Mouse (Mus musculus) liver, adult 2 months (tissue): ENCODE results near the gene Atf5. TPM values are rescaled to one million over a fixed set of nuclear protein-coding genes. Genes with fewer than 3 reads are reported as not detected.

Source experiments
- DNase-seq: peaks from one replicate; pipeline ENCODE4 v3.0.0-alpha.2; 2011; ENCODE audit warnings: low read depth, low spot score; ENCODE audit errors: extremely low read depth
- H3K27ac ChIP-seq: fragments of 200-500 bp; replicated peaks from 2 replicates; pipeline ENCODE4 v1.5.1; 2012; ENCODE audit warnings: low read depth, mild to moderate bottlenecking, control low read depth, inconsistent platforms, low read length; ENCODE audit not compliant: insufficient read depth
- H3K27me3 ChIP-seq: fragments of 200-500 bp; 2 replicates; pipeline ENCODE4 v1.6.1; 2012; ENCODE audit warnings: mild to moderate bottlenecking, moderate library complexity, low read length, inconsistent platforms; ENCODE audit not compliant: control insufficient read depth, insufficient read depth
- H3K36me3 ChIP-seq: fragments of 200-500 bp; 2 replicates; pipeline ENCODE4 v1.6.1; 2012; ENCODE audit warnings: low read length, inconsistent platforms; ENCODE audit not compliant: control insufficient read depth, insufficient read depth
- H3K4me1 ChIP-seq: fragments of 200-500 bp; 2 replicates; pipeline ENCODE4 v1.6.1; 2011; ENCODE audit warnings: low read length; ENCODE audit not compliant: control insufficient read depth, insufficient read depth
- H3K4me3 ChIP-seq: fragments of 200-500 bp; 2 replicates; pipeline ENCODE4 v1.5.1; 2011; ENCODE audit warnings: low read depth, mild to moderate bottlenecking, control low read depth, low read length, moderate library complexity; ENCODE audit not compliant: insufficient read depth
- H3K79me2 ChIP-seq: fragments of 200-500 bp; 2 replicates; pipeline ENCODE4 v1.6.1; 2012; ENCODE audit warnings: inconsistent platforms, mild to moderate bottlenecking, low read length, moderate library complexity; ENCODE audit not compliant: control insufficient read depth, insufficient read depth
- H3K9ac ChIP-seq: fragments of 200-500 bp; 2 replicates; pipeline ENCODE4 v1.6.1; 2012; ENCODE audit warnings: low read depth, mild to moderate bottlenecking, control low read depth, inconsistent platforms, low read length
- CTCF ChIP-seq: fragments of 200-500 bp; IDR thresholded peaks from 2 replicates; pipeline ENCODE4 v1.5.1; 2011; ENCODE audit warnings: low read depth, low read length, control low read depth
- POLR2A ChIP-seq: fragments of 200-500 bp; IDR thresholded peaks from 2 replicates; pipeline ENCODE4 v1.6.1; 2011; ENCODE audit warnings: low read length, control low read depth; ENCODE audit not compliant: insufficient read depth; ENCODE audit errors: extremely low read depth
- WGBS: fragments of 180-500 bp; shearing (Covaris S2); methylation state at CpG from one replicate; pipeline ENCODE4 v1.1.7; 2018; 5-methylcytosine and 5-hydroxymethylcytosine counted together
- polyA plus RNA-seq: library from polyadenylated mRNA; depleted of rRNA; stranded (reverse); fragments of >200 nt; gene quantifications from 2 replicates; pipeline ENCODE4 v1.2.3, GENCODE M21; 2012
- total RNA-seq: library from RNA; depleted of rRNA; stranded (reverse); fragments of >200 nt; gene quantifications from 2 replicates; pipeline ENCODE4 v1.2.3, GENCODE M21; 2014

Atf5 gene
- total and polyA plus RNA-seq, 2 experiments, result 22.9 to 727 TPM

DNA sequence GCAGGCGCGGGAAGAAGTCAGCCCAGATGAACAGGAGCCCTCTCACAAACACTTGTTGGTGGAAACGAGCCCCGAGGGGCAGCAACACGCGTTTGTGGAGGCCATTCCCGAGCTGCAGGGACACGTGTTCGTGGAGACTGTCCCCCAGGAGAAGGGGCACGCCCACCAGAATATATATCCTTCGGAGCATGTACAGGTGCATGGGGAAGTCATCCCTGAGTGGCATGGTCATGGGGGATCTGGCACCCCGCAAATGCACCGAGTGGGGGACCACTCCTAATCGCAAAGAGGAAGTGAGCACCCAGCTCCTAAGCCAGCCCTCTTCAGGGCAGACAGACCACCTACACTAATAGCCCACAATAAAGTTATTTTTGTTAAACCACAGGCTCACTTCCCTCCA lies 24.0 kb upstream of the Atf5 start:
- TF ChIP-seq POLR2A, result no peak
- no peak for TF ChIP-seq CTCF
- H3K36me3 ChIP-seq, result peaks cover 7% of the 10 kb centered on the region; the same call in 1 of the 2 replicates

DNA sequence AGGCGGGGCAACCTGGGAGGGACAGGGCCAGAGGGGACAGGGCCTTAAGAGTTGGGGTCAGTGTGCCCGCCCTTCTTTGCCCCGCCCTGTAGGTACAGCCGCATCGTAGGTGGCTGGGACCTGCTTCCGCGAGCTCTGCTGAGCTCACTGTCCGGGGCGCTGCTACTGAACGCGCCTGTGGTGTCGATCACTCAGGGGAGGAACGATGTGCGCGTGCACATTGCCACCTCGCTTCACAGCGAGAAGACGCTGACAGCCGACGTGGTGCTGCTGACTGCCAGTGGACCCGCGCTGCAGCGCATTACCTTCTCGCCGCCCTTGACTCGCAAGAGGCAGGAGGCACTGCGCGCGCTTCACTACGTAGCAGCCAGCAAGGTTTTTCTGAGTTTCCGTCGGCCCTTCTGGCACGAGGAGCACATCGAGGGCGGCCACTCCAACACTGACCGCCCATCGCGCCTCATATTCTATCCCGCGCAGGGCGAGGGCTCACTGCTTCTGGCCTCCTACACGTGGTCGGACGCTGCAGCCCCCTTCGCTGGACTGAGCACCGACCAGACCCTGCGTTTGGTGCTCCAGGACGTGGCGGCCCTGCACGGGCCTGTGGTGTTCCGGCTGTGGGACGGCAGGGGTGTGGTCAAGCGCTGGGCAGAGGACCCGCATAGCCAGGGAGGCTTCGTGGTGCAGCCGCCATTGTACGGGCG lies 23.2 kb upstream of the Atf5 start:
- Histone ChIP-seq H3K36me3 (peaks cover 5% of the 10 kb centered on the region; the same call in 1 of the 2 replicates), H3K27ac (no peak overlapping the region), H3K27me3 (no peaks in the 10 kb centered on the region), H3K9ac (peak overlapping the region; percentile 2; the same call in 1 of the 2 replicates), H3K4me3 (peak overlapping the region; percentile 4; the same call in 1 of the 2 replicates), H3K4me1 (no peaks in the 10 kb centered on the region), H3K79me2 (no peaks in the 10 kb centered on the region)
- 20% methylated on average over 58 of the region's 58 CpGs for WGBS
- DNase-seq, result no peak
- TF ChIP-seq CTCF (no peak), POLR2A (no peak)

More for the DNA sequence above, 24.0 kb upstream of the Atf5 start:
- no peak overlapping the region for H3K27ac ChIP-seq
- H3K4me3 ChIP-seq, result no peak overlapping the region
- H3K9ac ChIP-seq, result no peak overlapping the region
- no peaks in the 10 kb centered on the region for H3K4me1 ChIP-seq
- DNase-seq, result no peak
- no peaks in the 10 kb centered on the region for H3K27me3 ChIP-seq
- H3K79me2 ChIP-seq, result no peaks in the 10 kb centered on the region
- 76% methylated on average over 14 of the region's 14 CpGs for WGBS

DNA sequence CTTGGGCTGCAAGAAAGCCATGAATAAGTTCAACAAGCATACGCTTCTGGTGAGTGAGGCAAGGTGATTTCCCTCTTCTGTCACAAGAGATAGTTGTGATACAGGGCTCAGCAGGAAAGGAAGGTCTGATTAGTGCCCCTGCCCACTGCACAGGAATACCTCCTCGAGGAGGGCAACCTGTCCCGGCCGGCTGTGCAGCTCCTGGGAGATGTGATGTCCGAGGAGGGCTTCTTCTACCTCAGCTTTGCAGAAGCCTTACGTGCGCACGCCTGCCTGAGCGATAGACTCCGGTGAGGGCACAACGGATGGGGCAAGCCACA lies 22.7 kb upstream of the Atf5 start:
- Histone ChIP-seq H3K27me3 (no peaks in the 10 kb centered on the region), H3K4me1 (no peaks in the 10 kb centered on the region), H3K9ac (no peak overlapping the region), H3K36me3 (peaks cover 2% of the 10 kb centered on the region; the same call in 1 of the 2 replicates), H3K4me3 (no peak overlapping the region; the same call in 1 of the 2 replicates), H3K27ac (no peak overlapping the region), H3K79me2 (no peaks in the 10 kb centered on the region)
- TF ChIP-seq CTCF (no peak), POLR2A (no peak)
- no peak for DNase-seq
- 58% methylated on average over 11 of the region's 11 CpGs for WGBS

- DNase-seq, result no peak
- Histone ChIP-seq H3K9ac (no peak overlapping the region), H3K27me3 (no peaks in the 10 kb centered on the region), H3K36me3 (peaks cover 2% of the 10 kb centered on the region; the same call in 1 of the 2 replicates), H3K4me1 (no peaks in the 10 kb centered on the region; the same call in 1 of the 2 replicates), H3K27ac (no peak overlapping the region), H3K79me2 (no peaks in the 10 kb centered on the region), H3K4me3 (no peak overlapping the region)
- TF ChIP-seq CTCF (no peak), POLR2A (no peak)
- WGBS, result 96% methylated on average over 6 of the region's 6 CpGs
These were observed 21.6 kb upstream of the Atf5 start for GRCm38 (mm10) chr7:44838073-44838472.

GRCm38 (mm10) chr7:44836423-44837053 lies 20.1 kb upstream of the Atf5 start:
- no peak overlapping the region for H3K9ac ChIP-seq
- TF ChIP-seq POLR2A (no peak), CTCF (no peak)
- WGBS, result 80% methylated on average over 9 of the region's 9 CpGs
- no peaks in the 10 kb centered on the region for H3K79me2 ChIP-seq
- no peak for DNase-seq
- H3K36me3 ChIP-seq, result no peaks in the 10 kb centered on the region
- no peak overlapping the region for H3K4me3 ChIP-seq
- no peak overlapping the region for H3K27ac ChIP-seq
- H3K27me3 ChIP-seq, result no peaks in the 10 kb centered on the region
- no peaks in the 10 kb centered on the region; the same call in 1 of the 2 replicates for H3K4me1 ChIP-seq

GRCm38 (mm10) chr7:44836016-44836404 lies 19.6 kb upstream of the Atf5 start:
- DNase-seq, result no peak
- TF ChIP-seq CTCF (no peak), POLR2A (no peak)
- H3K9ac ChIP-seq, result no peak overlapping the region
- WGBS, result 73% methylated on average over 3 of the region's 3 CpGs
- H3K4me1 ChIP-seq, result no peaks in the 10 kb centered on the region; the same call in 1 of the 2 replicates
- no peaks in the 10 kb centered on the region for H3K36me3 ChIP-seq
- no peaks in the 10 kb centered on the region for H3K27me3 ChIP-seq
- H3K4me3 ChIP-seq, result no peak overlapping the region
- H3K27ac ChIP-seq, result no peak overlapping the region
- no peaks in the 10 kb centered on the region for H3K79me2 ChIP-seq
